Mouse (Mus musculus) cerebellum, postnatal 14 days (tissue): Measurements from ENCODE around the gene Csrp2.
A peak's percentile ranks its signal among the peaks of the same experiment; 100 is the strongest.

Source experiments
- DNase-seq, 2 experiments: peaks; one replicate each; pipeline ENCODE4 v3.0.0; 2021; ENCODE audit warnings: mixed read lengths in 2 of 2

Gene Csrp2

DNA sequence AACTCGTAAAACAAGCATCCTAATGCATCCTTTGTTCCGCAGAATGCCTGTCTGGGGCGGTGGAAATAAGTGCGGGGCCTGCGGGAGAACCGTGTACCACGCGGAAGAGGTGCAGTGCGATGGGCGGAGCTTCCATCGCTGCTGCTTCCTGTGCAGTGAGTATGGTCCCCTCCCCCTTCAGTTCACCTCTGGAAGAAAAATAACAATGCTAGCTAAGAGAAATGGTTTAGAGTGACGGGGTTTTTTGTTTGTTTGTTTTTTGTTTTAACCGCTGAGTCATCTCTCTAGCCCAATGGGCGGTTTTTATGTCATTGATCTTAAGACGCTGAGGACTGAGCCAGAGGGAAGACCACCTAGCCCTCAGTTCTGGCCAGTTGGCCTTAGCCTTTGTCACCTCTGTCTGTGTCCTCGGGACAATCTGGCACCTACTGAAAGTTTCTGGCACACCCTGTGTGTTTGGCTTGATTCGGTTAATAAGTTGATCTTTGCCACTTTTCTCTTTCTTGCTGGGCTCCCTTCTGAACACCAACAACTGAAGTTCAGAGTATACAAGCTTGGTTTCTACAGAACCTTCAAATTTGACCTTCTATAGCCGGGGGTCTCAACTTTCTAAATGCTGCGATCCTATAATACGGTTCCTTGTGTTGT, 12.4 kb downstream of the Csrp2 start:
- no peak for DNase-seq

- no peak for DNase-seq
Measured at GRCm38 (mm10) chr10:110933584-110933983, 14.0 kb downstream of the Csrp2 start.

DNA sequence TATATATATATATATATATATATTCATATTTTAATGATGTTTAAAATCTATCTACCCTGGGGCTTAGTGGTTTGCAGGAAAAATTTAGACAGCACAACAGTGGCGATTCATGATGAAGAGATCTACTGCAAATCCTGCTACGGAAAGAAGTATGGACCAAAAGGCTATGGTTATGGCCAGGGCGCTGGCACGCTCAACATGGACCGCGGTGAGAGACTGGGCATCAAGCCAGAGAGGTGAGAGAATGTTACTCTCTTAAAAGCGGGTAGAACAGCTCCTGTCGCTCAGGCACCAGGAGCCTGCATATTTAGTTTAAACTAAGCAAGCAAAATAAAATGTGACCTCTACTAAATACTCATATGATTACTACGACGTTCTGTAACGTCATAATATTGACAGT, 15.5 kb downstream of the Csrp2 start:
- DNase-seq, result peak; percentile 61 to 64

- DNase-seq, result no peak
Measured at GRCm38 (mm10) chr10:110935669-110936068, 16.1 kb downstream of the Csrp2 start.

GRCm38 (mm10) chr10:110938361-110938760, 18.8 kb downstream of the Csrp2 start:
- DNase-seq, result peak; percentile 52 to 54

DNA sequence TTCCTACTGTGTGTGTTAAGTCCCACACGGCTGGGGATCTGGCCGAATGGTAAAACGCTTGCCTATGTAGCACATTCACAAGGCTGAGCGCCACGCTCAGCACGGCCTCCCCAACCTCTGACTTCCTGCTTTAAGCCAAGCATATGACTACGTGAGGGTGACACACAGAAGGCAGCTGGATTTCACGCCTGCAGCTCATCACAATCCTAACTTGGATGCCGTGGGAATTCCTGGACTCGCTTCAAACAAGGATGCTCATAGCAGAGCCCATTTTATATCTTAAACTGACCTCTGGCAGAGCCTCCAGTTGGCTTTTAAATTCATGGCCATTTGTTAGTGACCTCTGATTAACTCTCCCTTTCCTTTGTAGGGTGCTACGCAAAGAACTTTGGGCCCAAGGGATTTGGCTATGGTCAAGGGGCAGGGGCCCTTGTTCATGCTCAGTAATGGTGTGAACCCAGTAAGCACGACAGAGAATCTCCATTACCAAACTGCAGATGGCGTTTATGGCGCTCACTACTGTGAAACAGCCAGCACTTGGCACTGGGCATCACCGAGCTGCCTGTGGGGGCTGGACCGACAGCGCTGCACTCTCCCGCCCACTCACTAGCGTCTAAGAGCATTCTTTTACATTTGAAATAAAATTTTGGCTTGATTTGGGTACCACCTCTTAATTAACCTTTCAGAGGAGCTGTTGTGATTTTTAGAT, 19.4 kb downstream of the Csrp2 start:
- DNase-seq, result peak; percentile 80 to 86

GRCm38 (mm10) chr10:110939717-110940116, 20.1 kb downstream of the Csrp2 start:
- DNase-seq, result peak; percentile 58 to 64

GRCm38 (mm10) chr10:110940740-110941398, 21.3 kb downstream of the Csrp2 start:
- DNase-seq, result peak in 1 of 2 experiments; percentile 17

GRCm38 (mm10) chr10:110941968-110942367, 22.4 kb downstream of the Csrp2 start:
- DNase-seq, result no peak

DNA sequence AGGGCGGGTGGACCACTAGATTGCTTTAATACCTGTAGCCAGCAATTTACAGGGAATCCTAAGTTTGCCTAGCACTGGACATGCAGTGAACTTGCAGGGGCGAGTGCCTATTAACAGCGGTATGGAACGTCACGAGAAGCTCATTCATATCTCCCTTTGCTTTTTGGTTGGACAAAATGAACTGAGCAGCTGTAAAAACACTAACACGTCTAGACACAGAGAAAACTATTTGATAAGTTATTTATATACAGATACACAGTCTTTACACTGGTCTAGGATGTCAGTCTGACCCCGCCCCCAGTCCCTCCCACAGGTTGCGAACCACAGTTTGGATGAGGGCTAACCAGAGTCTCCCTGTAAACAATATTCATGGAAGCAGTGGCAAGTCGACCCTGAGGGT, 23.2 kb downstream of the Csrp2 start:
- DNase-seq, result no peak

DNA sequence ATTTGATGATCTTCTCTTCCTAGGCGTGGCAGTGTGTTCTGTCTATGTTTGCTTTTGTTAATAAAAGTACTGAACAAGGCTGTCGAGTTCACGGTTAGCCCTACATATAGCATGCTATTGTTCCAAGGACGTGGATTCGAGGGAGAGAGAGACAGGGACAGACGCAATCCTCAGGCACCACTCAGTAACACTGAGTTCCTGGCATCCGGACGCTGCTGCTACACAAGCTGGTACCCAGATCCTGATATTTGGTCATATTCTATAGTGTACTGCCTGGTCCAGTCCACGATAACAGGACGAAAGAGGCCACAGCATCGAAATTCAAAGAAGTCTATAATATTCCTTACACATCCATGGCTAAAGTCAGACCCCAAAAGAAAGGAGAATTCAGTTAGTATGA, 24.6 kb downstream of the Csrp2 start:
- no peak for DNase-seq

DNA sequence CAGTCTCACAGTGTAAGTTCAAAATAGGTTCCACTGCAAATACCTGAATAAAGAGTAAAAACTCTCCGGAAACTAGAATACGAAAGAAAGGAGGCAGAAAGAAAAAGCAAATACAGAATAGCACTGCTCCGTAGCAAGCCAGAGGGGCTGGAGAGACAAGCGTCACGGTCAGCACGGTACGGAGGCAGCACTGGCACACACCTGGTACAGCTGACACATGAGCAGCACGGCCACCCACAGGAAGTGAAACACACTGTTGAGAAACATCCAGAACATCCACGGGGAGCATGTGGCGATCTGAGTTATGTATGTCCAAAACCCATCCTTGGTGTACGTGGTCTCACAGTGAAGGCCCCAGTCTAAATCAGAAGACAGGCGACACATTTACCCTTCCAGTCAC, 26.4 kb downstream of the Csrp2 start:
- no peak for DNase-seq

DNA sequence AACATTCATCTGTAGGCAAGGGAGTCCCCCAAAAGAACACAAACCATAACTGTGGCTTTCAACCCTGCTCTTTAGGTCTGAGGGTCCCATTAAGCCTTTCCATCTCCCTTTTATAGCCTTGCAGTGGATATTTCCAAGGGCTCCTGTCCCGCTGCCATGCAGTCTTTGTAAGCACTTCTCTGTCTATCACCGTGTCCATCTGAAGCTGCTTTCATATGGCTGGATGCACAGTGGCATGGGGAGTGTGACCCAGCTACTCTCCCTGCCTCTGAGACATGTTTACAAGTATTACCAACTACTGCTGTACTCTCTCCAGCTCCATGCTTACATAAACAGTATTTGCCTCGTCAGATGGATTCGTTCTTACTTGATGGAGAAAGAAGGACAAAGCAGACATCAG, 28.0 kb downstream of the Csrp2 start:
- DNase-seq, result no peak

DNA sequence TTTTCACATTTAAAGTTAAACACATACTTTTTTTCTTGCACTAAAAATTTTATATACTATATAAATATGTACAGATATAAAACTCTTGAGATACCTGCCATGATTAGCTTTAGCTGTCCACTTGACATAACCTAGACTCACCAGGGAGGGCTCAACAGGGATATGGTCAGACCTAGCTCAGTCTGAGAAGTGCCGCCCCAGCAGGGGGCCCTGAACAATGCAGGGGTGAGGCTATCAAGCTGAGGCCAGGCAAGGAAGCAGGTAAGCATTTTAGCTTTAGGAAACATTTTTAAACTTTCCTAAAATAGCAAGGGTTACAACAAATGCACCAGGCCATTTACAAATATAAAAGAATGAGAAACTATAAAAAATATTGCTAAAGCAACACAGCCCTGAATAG, 31.5 kb downstream of the Csrp2 start:
- DNase-seq, result no peak

GRCm38 (mm10) chr10:110951748-110952147, 32.2 kb downstream of the Csrp2 start:
- no peak for DNase-seq

GRCm38 (mm10) chr10:110952271-110952670, 32.7 kb downstream of the Csrp2 start:
- no peak for DNase-seq

GRCm38 (mm10) chr10:110952937-110953451, 33.4 kb downstream of the Csrp2 start:
- peak in 1 of 2 experiments; percentile 21 for DNase-seq

- no peak for DNase-seq
Measured at GRCm38 (mm10) chr10:110958879-110959278, 39.3 kb downstream of the Csrp2 start.

- no peak for DNase-seq
Measured at GRCm38 (mm10) chr10:110959781-110960180, 40.2 kb downstream of the Csrp2 start.

- no peak for DNase-seq
Measured at GRCm38 (mm10) chr10:110960841-110961240, 41.3 kb downstream of the Csrp2 start.

DNA sequence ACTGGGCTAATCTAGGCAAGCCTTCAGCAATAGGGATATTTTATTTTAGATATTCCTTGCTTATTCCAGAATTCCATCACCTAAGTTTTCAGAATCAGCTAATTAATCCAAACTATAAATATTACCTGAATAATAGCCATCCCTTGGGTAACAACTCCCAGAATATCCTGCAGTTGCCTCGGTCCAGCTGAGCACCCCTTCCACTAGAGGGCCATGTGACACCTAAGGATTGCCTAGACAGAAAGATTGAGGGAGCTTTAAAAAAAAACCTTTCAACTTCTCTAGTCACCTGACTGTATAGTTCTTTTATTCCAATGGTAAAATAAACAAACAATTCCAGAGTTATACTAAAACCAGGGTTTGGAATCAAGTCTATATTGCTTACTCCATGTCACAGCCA, 42.6 kb downstream of the Csrp2 start:
- DNase-seq, result no peak

GRCm38 (mm10) chr10:110971044-110971443, 51.5 kb downstream of the Csrp2 start:
- DNase-seq, result no peak

GRCm38 (mm10) chr10:110971483-110971882, 51.9 kb downstream of the Csrp2 start:
- no peak for DNase-seq

- no peak for DNase-seq
Measured at GRCm38 (mm10) chr10:110971998-110972397, 52.4 kb downstream of the Csrp2 start.
